Comparison of ENCODE assay signal across 15 mouse cellular contexts in genomic region chr15:83531961-83532469, GRCm38 (mm10). TPM values are rescaled to one million over a fixed set of nuclear protein-coding genes. Genes with fewer than 3 reads are reported as not detected.
DNase-seq lines count a peak whose midpoint lies in the region; ATAC-seq and TF ChIP-seq lines count a peak whose summit lies in the region.
"Had no signal": no experiment of that assay in that cellular context is flagged by ENCODE, and none has a peak within 500 bp of the region (broad histone marks: within the 10 kb centered on the region; RNA-seq: fewer than 3 reads in every experiment).

No protein-coding gene starts in this region.

- peaks cover 8% of the 10 kb centered on the region; the same call in 1 of the 2 replicates for H3K27me3 ChIP-seq in intestine, postnatal 0 days (replicated peaks; ENCODE audit: control insufficient read depth, insufficient read depth, low read length)
- peaks cover 8% of the 10 kb centered on the region for H3K27me3 ChIP-seq in intestine, embryonic 16.5 days (replicated peaks; ENCODE audit: control insufficient read depth, insufficient read depth, low read length)
- H3K27me3 ChIP-seq in lung, postnatal 0 days (replicated peaks; ENCODE audit: insufficient read depth, low read length): 0 out of 2 replicates have a peak, but pooled peaks cover 4% of the 10 kb centered on the region

- H3K27ac ChIP-seq in intestine, postnatal 0 days (ENCODE audit: low read depth, low read length): no peak overlapping the region
- H3K27ac ChIP-seq in intestine, embryonic 16.5 days (ENCODE audit: low read length): no peak overlapping the region
- H3K27ac ChIP-seq in lung, postnatal 0 days (ENCODE audit: low read length): 0 out of 2 replicates have a peak overlapping the region, but pooled peaks have one; percentile 85
- H3K27ac ChIP-seq: forebrain, embryonic 13.5 days; limb, embryonic 15.5 days had no signal

- DNase-seq in lung, postnatal 0 days (ENCODE audit: low spot score): no peak
- no peak for DNase-seq in lung, adult 18-20 months
- DNase-seq in ES-CJ7 (ENCODE audit: low read depth, low spot score): peak; percentile 61
- DNase-seq in left cerebral cortex, postnatal 14 days (ENCODE audit: low spot score in 2 of 2): no peak
- DNase-seq: cerebellum, adult 18-20 months; gastrocnemius, postnatal 10 days; kidney, adult 18-20 months; thymus, adult 18-20 months had no signal

- TF ChIP-seq EP300 in lung, postnatal 0 days (IDR thresholded peaks at IDR 0.05): no peak

- no peak overlapping the region for H3K9ac ChIP-seq in intestine, postnatal 0 days (ENCODE audit: low read depth, low read length)
- H3K9ac ChIP-seq in intestine, embryonic 16.5 days (ENCODE audit: low read depth, low read length): no peak overlapping the region
- no peak overlapping the region for H3K9ac ChIP-seq in lung, postnatal 0 days (replicated peaks; ENCODE audit: low read depth)
- H3K9ac ChIP-seq: forebrain, embryonic 13.5 days; limb, embryonic 15.5 days had no signal

- no peak overlapping the region for H3K4me3 ChIP-seq in intestine, postnatal 0 days (ENCODE audit: low read depth, low read length)
- H3K4me3 ChIP-seq in intestine, embryonic 16.5 days (ENCODE audit: low read length): no peak overlapping the region
- no peak overlapping the region for H3K4me3 ChIP-seq in lung, postnatal 0 days (ENCODE audit: low read depth, low read length)
- H3K4me3 ChIP-seq: forebrain, embryonic 13.5 days; limb, embryonic 15.5 days; megakaryocyte, embryonic 14.5 days had no signal

- intact Hi-C loops in left cerebral cortex, postnatal 14 days (cut with DNase I): no loop called here

- H3K36me3 ChIP-seq in intestine, postnatal 0 days (ENCODE audit: control insufficient read depth, insufficient read depth): no peaks in the 10 kb centered on the region
- no peaks in the 10 kb centered on the region for H3K36me3 ChIP-seq in intestine, embryonic 16.5 days (ENCODE audit: control insufficient read depth, insufficient read depth, low read length)
- no peaks in the 10 kb centered on the region for H3K36me3 ChIP-seq in lung, postnatal 0 days (ENCODE audit: insufficient read depth, low read length)
- H3K36me3 ChIP-seq: limb, embryonic 15.5 days had no signal

- ATAC-seq in intestine, postnatal 0 days: no peak
- ATAC-seq in intestine, embryonic 16.5 days: no peak
- ATAC-seq in lung, postnatal 0 days: no peak
- ATAC-seq in erythroblast, adult 5-6 weeks (replicated peaks; ENCODE audit: low FRiP score, poor library complexity, severe bottlenecking): 0 out of 2 replicates have a peak, but pooled peaks have one; percentile 45
- ATAC-seq: forebrain, embryonic 13.5 days had no signal

- H3K4me1 ChIP-seq in intestine, postnatal 0 days (replicated peaks; ENCODE audit: control insufficient read depth, insufficient read depth, low read length): no peaks in the 10 kb centered on the region
- peaks cover 9% of the 10 kb centered on the region for H3K4me1 ChIP-seq in intestine, embryonic 16.5 days (ENCODE audit: control insufficient read depth, insufficient read depth, low read length)
- H3K4me1 ChIP-seq in lung, postnatal 0 days (ENCODE audit: insufficient read depth, low read depth, low read length): peaks cover 29% of the 10 kb centered on the region

- peak; percentile 52 for TF ChIP-seq CTCF in intestine, postnatal 0 days (IDR thresholded peaks at IDR 0.05; ENCODE audit: low read depth)
- TF ChIP-seq CTCF in lung, postnatal 0 days (IDR thresholded peaks at IDR 0.05): peak; percentile 64

- 89% methylated on average over 5 of the region's 5 CpGs for WGBS in intestine, postnatal 0 days
- WGBS in intestine, embryonic 16.5 days: 86% methylated on average over 5 of the region's 5 CpGs
- 80% methylated on average over 5 of the region's 5 CpGs for WGBS in lung, postnatal 0 days

- H3K4me2 ChIP-seq in intestine, postnatal 0 days (replicated peaks; ENCODE audit: low read depth): no peak overlapping the region
- no peak overlapping the region for H3K4me2 ChIP-seq in intestine, embryonic 16.5 days (ENCODE audit: low read depth, low read length)
- no peak overlapping the region for H3K4me2 ChIP-seq in lung, postnatal 0 days (replicated peaks; ENCODE audit: low read depth, low read length)
- H3K4me2 ChIP-seq: forebrain, embryonic 13.5 days; heart, embryonic 11.5 days; limb, embryonic 15.5 days had no signal

- no peaks in the 10 kb centered on the region for H3K9me3 ChIP-seq in intestine, postnatal 0 days (ENCODE audit: control insufficient read depth)
- H3K9me3 ChIP-seq in intestine, embryonic 16.5 days (ENCODE audit: control insufficient read depth, low read length): no peaks in the 10 kb centered on the region; the same call in 1 of the 2 replicates
- no peaks in the 10 kb centered on the region for H3K9me3 ChIP-seq in lung, postnatal 0 days (ENCODE audit: low read length)
- H3K9me3 ChIP-seq: forebrain, embryonic 13.5 days; limb, embryonic 15.5 days had no signal

RNA-seq across cellular contexts. Expression of gene Bik, which starts 5.4 kb away (rescaled TPM):
- 4.6 TPM in 2 replicates for polyA plus RNA-seq in intestine, postnatal 0 days (2015; fragmentation: Nextera tagmentation; extraction: Ambion mirVana)
- polyA plus RNA-seq in intestine, embryonic 16.5 days (2015; fragmentation: Nextera tagmentation; extraction: Ambion mirVana): 3.1 and 4.3 TPM in 2 replicates
- polyA plus RNA-seq in lung, postnatal 0 days (2015; fragmentation: Nextera tagmentation; extraction: Ambion mirVana): 33.8 and 34.6 TPM in 2 replicates
- total RNA-seq in erythroblast, adult 5-6 weeks (2015; ENCODE audit: low replicate concordance): not detected in 2 replicates
- 0.84 TPM in 1 of 2 replicates, not detected in the other for total RNA-seq in erythroblast, adult 5-6 weeks (2017; ENCODE audit: low replicate concordance)
- total RNA-seq in left cerebral cortex, postnatal 14 days (2021): not detected

RNA-seq across cellular contexts. Expression of gene Ttll1, which starts 21.3 kb away (rescaled TPM):
- 6.0 and 7.1 TPM in 2 replicates for polyA plus RNA-seq in intestine, postnatal 0 days (2015; fragmentation: Nextera tagmentation; extraction: Ambion mirVana)
- 14.1 and 17.1 TPM in 2 replicates for polyA plus RNA-seq in intestine, embryonic 16.5 days (2015; fragmentation: Nextera tagmentation; extraction: Ambion mirVana)
- 13.8 and 13.9 TPM in 2 replicates for polyA plus RNA-seq in lung, postnatal 0 days (2015; fragmentation: Nextera tagmentation; extraction: Ambion mirVana)
- 8.4 and 8.5 TPM in 2 replicates for total RNA-seq in erythroblast, adult 5-6 weeks (2015; ENCODE audit: low replicate concordance)
- 1.8 and 8.3 TPM in 2 replicates for total RNA-seq in erythroblast, adult 5-6 weeks (2017; ENCODE audit: low replicate concordance)
- 10 to 100 TPM; 53.9 to 56.3 TPM for total RNA-seq in left cerebral cortex, postnatal 14 days (2021)

RNA-seq across cellular contexts. Expression of gene Tspo, which starts 31.4 kb away (rescaled TPM):
- 105 and 118 TPM in 2 replicates for polyA plus RNA-seq in intestine, postnatal 0 days (2015; fragmentation: Nextera tagmentation; extraction: Ambion mirVana)
- polyA plus RNA-seq in intestine, embryonic 16.5 days (2015; fragmentation: Nextera tagmentation; extraction: Ambion mirVana): 128 and 133 TPM in 2 replicates
- 343 and 439 TPM in 2 replicates for polyA plus RNA-seq in lung, postnatal 0 days (2015; fragmentation: Nextera tagmentation; extraction: Ambion mirVana)
- 51.5 and 85.9 TPM in 2 replicates for total RNA-seq in erythroblast, adult 5-6 weeks (2015; ENCODE audit: low replicate concordance)
- 51.9 and 74.4 TPM in 2 replicates for total RNA-seq in erythroblast, adult 5-6 weeks (2017; ENCODE audit: low replicate concordance)
- 1 to 10 TPM; 2.4 to 2.8 TPM for total RNA-seq in left cerebral cortex, postnatal 14 days (2021)

RNA-seq across cellular contexts. Expression of gene Mcat, which starts 31.6 kb away (rescaled TPM):
- polyA plus RNA-seq in intestine, postnatal 0 days (2015; fragmentation: Nextera tagmentation; extraction: Ambion mirVana): 15.9 and 16.8 TPM in 2 replicates
- 26.4 and 27.0 TPM in 2 replicates for polyA plus RNA-seq in intestine, embryonic 16.5 days (2015; fragmentation: Nextera tagmentation; extraction: Ambion mirVana)
- polyA plus RNA-seq in lung, postnatal 0 days (2015; fragmentation: Nextera tagmentation; extraction: Ambion mirVana): 22.8 and 24.7 TPM in 2 replicates
- 0.38 TPM in 1 of 2 replicates, not detected in the other for total RNA-seq in erythroblast, adult 5-6 weeks (2015; ENCODE audit: low replicate concordance)
- total RNA-seq in erythroblast, adult 5-6 weeks (2017; ENCODE audit: low replicate concordance): 3.1 and 4.3 TPM in 2 replicates
- total RNA-seq in left cerebral cortex, postnatal 14 days (2021): 10 to 100 TPM; 29.0 to 31.1 TPM
